Mouse (Mus musculus) heart, postnatal 4 days (tissue): ENCODE measurements around the gene Npm3. TPM values are rescaled to one million over a fixed set of nuclear protein-coding genes. Genes with fewer than 3 reads are reported as not detected.

Source experiments
- DNase-seq: peaks from one replicate; pipeline ENCODE4 v3.0.0; 2021
- total RNA-seq, 2 experiments: library from RNA; stranded (reverse); gene quantifications; 2 replicates each; pipeline ENCODE4 v1.2.3; 2021

Gene Npm3
- total RNA-seq, 2 experiments from 2014 or later = 25.4 to 27.8 TPM

- no peak for DNase-seq
Measured at GRCm38 (mm10) chr19:45731658-45732057, 17.7 kb downstream of the Npm3 start.

GRCm38 (mm10) chr19:45730042-45730441 is 19.3 kb downstream of the Npm3 start:
- no peak for DNase-seq

- DNase-seq = no peak
Measured at GRCm38 (mm10) chr19:45727231-45727630, 22.2 kb downstream of the Npm3 start.

GRCm38 (mm10) chr19:45725677-45726277 is 23.6 kb downstream of the Npm3 start:
- DNase-seq = no peak

GRCm38 (mm10) chr19:45722188-45722587 is 27.2 kb downstream of the Npm3 start:
- DNase-seq = no peak

GRCm38 (mm10) chr19:45718286-45718685 is 31.1 kb downstream of the Npm3 start:
- DNase-seq = no peak

- DNase-seq = peak; percentile 67
Measured at GRCm38 (mm10) chr19:45717493-45718220, 31.7 kb downstream of the Npm3 start.

- no peak for DNase-seq
Measured at GRCm38 (mm10) chr19:45708704-45709103, 40.7 kb downstream of the Npm3 start.

Other genes with a start within 250 kb of the Npm3 start
- gene Poll, start 189.1 kb downstream of the Npm3 start, total RNA-seq = 1 to 10 TPM; 8.1 to 8.5 TPM
- 10 to 100 TPM; 17.2 to 22.8 TPM for gene Gm17018, start 189.0 kb downstream of the Npm3 start, total RNA-seq
- 10 to 100 TPM; 24.0 to 25.0 TPM for gene Fbxw4, start 89.3 kb downstream of the Npm3 start, total RNA-seq
- gene Fgf8, start 6.7 kb downstream of the Npm3 start, total RNA-seq = under 1 TPM in 1 of 2 experiments, not detected in 1; 0.45 TPM
- 10 to 100 TPM; 82.8 to 89.2 TPM for gene Mgea5, start 34.2 kb upstream of the Npm3 start, total RNA-seq
- 10 to 100 TPM; 69.8 to 85.1 TPM for gene Kcnip2, start 66.5 kb upstream of the Npm3 start, total RNA-seq
- gene Armh3, start 248.9 kb upstream of the Npm3 start, total RNA-seq = 10 to 100 TPM; 14.8 to 16.9 TPM